ENCODE assay signal across 8 mouse cellular contexts in the genomic region with DNA sequence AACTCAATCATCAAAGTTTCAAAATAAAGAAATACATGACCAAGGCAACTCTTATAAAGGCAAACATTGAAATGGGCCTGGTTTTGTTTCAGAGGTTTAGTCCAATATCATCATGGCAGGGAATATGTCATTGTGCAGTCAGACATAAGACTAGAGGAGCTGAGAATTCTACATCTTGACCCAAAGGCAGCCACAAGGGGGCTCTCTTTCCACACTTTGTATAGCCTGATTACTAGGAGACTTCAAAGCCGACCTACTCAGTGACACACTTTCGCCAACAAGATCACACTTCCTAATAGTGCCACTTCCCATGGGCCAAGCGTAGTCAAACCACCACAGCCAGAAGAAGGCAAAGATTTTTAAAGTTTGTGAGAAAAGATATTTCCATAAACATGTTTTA.
DNase-seq lines count a peak whose midpoint lies in the region; ATAC-seq lines count a peak whose summit lies in the region.

No protein-coding gene starts in this region.

- intact Hi-C loops in left cerebral cortex, postnatal 4 days (cut with DNase I): no loop called here
- intact Hi-C loops in left cerebral cortex, postnatal 10 days (cut with DNase I): no loop called here

- peak; percentile 7 for DNase-seq in cerebellum, adult 8-10 months
- peak; percentile 38 for DNase-seq in left cerebral cortex, postnatal 4 days
- DNase-seq in left cerebral cortex, postnatal 10 days (ENCODE audit: extremely low spot score in 1 of 2, low spot score in 2 of 2): no peak
- DNase-seq in c-Kit-positive CD71-negative TER-119-negative erythroid progenitor cells, embryonic 14.5 days (ENCODE audit: low read depth): peak; percentile 18
- DNase-seq in kidney, postnatal 25 days: peak; percentile 36 to 46
- DNase-seq in thymus, postnatal 0 days (ENCODE audit: low spot score): peak; percentile 37

- ATAC-seq in cerebellum, adult (ENCODE audit: insufficient number of reproducible peaks, low FRiP score, low TSS enrichment): no peak
- no peak for ATAC-seq in granulocyte monocyte progenitor cell, adult 5-6 weeks (replicated peaks; ENCODE audit: poor library complexity, severe bottlenecking)

Comparison
In these comparisons a context has a peak if more than half of its experiments do, and no peak if none do; other contexts are left out.
1. DNase-seq: peak in cerebellum, adult 8-10 months (single experiment), left cerebral cortex, postnatal 4 days (single experiment), c-Kit-positive CD71-negative TER-119-negative erythroid progenitor cells, embryonic 14.5 days (single experiment), kidney, postnatal 25 days (2 of 2) and thymus, postnatal 0 days (single experiment); none in left cerebral cortex, postnatal 10 days (0 of 2).